Mouse (Mus musculus) heart, postnatal 0 days (tissue): ENCODE results near the gene Dennd6b.

ENCODE experiments used
- CTCF ChIP-seq: IDR thresholded peaks from 2 replicates; pipeline ENCODE4 v1.5.1; 2016; ENCODE audit warnings: antibody characterized with exemption, control low read depth, low read depth
- EP300 ChIP-seq: IDR thresholded peaks from 2 replicates; pipeline ENCODE4 v1.6.1; 2016; ENCODE audit warnings: antibody characterized with exemption, low read depth

- TF ChIP-seq CTCF (no peak), EP300 (no peak)
Observed at GRCm38 (mm10) chr15:89239751-89240392, 43.6 kb upstream of the Dennd6b start.
